Mouse (Mus musculus): ENCODE results near the gene Gab1.

Gene Gab1

DNA sequence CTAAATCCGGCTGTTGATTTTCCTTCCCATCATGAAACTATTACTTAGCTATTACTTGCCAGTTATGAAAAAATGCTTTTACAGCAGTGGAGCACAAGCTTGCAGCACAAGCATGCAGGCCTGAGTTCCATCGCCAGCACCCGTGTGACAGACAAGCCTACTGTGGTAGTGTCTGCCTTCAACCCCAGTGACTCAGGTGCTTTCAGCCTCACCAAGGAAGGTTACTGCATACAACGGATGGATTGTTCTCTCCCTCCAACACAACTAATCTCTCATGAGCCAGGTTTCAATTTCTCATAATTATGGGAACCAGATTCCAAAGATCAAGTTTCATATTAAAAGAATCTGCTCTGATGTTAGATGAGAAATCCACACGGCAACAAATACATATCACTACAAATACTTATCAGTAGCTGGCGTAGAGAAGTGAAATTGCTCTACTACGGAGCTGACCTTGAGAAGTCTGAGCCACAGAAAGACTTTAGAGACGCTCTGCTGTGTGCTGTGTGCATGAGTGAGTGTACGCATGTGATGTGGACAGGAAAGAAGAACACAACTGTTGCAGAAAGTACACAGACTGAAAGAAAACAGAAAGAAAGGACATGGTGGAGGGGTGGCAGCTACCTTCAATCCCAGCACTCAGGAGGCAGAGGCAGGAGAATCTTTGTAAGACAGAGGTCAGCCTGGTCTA lies 36.4 kb downstream of the Gab1 start:
- no peak for DNase-seq (ENCODE audit: low spot score)

DNA sequence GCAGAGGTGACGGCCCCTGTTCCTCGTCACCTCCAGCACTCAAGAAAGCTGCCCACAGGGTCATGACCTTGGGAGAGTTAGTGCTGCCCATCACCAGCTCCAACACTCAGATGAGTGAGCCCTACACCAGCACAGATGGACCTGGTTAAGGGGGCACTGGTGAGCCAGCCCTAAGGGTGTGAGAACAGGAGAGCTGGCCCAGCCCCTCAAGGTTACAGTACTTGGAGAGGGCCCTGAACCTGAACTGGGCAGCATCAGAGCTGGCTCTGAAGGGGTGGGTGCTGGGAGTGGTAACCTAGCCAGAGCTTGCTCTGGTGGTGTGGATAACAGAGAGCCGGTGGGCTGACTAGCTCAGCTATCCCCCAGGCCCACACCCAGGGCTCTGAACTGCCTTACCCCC lies 37.8 kb downstream of the Gab1 start:
- no peak for DNase-seq (ENCODE audit: low spot score)

DNA sequence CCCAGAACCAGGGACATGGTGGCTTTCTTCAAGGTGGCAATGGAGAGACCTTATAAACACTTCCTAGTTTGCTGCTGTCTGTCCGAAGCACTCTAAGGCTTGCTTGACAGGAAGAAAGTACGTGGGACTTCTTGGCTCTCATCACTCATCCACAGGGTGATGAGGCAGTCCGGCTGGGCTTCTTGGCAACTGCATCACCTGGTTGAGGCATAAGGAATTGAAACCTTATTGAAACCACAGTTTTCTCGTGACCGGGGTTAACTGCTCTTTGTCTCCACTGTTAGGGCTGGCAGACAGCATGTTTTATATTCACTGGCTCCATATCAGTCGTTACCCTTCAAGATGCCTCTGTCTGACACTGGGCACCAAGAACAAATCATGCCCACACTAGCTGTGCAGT lies 40.2 kb downstream of the Gab1 start:
- no peak for DNase-seq (ENCODE audit: low spot score)

DNA sequence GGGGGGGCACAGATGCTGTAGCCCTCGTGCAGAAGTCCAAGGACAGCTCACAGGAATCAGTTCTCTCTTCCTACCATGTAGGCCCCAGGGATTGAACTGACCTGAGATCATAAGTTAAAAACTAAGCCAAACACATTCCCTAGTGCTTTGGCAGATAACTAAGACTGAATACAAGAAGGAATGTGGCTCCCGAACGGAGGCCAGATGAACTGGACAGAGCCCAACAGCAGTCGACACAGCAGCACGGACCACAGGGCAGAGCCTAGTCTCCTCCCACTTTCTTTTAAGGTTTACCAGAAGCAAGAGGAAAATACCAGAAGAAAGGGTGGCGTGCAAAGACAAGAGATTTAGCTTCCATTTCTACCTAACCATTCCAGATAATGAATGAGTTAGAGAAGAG lies 42.1 kb downstream of the Gab1 start:
- DNase-seq (ENCODE audit: low spot score): no peak

DNA sequence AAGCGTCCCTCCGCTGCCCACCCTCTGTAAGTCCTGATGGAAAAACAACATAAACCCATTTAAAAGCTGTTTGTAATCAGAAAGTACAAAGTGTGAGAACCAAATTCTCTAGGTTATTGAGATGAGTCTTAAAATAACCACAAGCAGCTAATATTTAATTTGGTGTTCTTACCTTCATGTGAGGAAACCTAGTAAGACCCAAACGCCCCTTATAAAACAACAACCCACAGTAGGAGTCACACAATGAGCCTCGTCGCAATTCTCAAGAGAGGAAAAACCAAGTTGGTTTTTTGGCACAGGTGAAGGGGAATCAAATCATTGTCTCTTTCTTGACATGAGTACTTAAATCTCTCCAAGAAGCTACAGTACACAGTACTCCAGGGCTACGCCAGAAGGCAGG lies 44.9 kb downstream of the Gab1 start:
- no peak for DNase-seq (ENCODE audit: low spot score)

DNA sequence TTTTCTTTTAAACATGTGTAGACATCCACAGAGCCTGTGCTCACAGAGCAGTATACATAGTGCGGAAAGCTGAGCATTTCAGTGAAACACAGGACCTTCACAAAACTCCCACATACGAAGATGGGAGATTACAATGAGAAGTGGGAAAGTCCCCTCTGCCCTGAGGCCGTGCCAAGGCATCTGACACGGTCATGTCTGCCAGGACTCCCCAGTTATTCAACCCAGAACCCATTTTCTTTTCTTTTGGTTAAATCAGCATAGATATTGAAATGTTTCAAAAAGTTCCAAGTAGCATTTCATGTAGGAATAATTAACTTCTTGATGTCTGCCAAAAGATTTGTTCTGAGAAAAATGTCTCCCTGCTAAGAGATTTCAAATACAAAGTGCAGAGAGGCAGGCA lies 45.9 kb downstream of the Gab1 start:
- DNase-seq (ENCODE audit: low spot score): no peak

DNA sequence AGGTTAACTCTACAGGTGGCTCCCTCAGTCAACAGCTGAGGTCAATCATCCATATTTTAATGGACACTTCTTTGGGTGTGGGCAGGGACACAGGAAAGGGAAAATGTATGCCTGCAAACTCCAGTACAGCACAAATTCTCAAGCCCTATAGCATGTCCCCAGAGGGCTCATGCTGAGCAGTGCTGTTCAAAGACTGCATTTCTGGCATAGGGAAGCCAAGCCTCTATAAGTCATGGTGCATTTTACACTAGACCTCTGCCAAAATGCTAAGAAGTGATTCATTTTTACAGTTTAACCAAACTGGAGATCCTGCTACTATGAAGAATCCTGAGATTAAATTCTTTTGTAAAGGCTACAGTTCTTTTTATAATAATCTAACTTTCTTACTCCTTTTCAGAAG lies 47.8 kb downstream of the Gab1 start:
- no peak for DNase-seq (ENCODE audit: low spot score)

DNA sequence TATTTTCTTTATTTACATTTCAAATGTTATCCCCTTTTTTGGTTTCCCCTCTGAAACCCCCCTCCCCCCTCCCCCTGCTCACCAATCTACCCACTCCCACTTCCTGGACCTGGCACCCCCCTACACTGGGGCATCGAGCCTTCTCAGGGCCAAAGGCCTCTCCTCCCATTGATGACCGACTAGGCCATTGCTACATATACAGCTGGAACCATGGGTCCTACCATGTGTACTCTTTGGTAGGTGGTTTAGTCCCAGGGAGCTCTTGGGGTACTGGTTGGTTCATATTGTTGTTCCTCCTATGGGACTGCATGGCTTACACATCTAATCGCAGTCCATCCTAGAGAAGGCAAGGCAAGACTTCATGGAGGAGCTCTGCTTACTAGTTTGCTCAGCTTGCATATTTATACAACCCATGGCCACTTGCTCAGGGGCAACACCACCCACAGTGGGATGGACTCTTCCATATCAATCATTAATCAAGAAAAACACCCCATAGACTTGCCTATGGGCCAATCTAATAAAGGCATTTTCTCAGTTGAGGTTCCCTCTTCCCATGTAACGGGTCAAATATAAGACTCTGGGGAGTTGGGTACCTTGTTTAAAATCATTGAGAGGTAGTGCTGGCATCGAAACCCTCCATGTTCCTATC lies 48.3 kb downstream of the Gab1 start:
- no peak for DNase-seq (ENCODE audit: low spot score)

DNA sequence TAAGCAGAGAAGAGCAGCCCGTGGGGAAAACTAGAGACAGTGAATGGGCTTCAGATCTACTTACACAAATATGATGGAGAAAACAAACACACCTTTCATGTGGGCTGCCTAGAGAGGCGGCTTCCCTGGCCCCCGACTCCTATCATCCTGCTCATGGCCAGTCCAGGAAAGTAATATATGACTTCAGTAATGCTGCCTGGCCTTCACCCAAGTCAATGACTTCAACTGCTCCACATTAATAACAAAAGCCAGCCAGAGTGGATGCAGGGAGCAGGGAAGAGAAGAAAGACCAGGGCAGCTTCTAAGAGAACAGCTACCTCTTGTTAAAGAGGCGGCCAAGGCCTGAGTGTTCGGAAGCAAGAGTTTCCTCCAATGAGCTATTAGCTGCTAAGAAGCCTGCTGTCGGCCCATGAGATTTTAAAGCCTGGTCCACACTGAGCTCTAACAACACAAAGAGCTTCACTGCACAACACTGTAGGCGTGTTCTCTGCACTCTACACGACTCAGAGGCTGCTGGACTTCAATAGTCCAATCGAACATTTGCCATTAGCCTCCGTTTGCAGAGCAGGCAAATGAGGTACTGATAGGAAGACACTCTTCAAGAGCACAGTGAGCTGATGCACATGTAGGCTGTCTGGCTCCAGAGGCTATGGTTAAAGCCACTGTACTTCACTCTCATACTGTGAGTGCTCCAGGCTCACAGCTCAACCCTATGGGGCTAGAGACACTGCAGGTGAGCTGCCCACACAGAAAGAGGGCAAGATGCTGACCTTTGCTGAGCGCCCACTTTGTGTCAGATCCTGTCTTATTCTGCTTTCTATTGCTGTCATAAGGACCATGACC lies 49.4 kb downstream of the Gab1 start:
- no peak for DNase-seq (ENCODE audit: low spot score)

DNA sequence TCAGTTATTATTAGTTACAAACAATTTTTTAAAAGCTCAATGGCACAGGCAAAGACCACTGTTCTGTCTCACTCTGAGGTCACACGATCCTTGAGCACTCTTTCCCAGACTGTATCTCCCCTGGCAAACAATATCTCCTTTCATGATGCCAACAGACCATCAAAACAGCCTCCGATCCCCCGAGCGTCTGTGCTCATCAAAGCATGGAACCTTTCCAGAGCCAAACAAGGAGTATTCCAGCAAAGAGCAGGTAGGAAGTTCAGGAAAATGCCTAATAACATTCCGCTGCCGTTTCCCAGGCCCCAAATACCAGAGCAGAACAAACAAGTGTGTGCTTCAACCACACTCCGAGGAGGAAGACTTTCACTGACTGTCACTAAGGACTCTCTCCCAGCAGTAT lies 50.2 kb downstream of the Gab1 start:
- no peak for DNase-seq (ENCODE audit: low spot score)

DNA sequence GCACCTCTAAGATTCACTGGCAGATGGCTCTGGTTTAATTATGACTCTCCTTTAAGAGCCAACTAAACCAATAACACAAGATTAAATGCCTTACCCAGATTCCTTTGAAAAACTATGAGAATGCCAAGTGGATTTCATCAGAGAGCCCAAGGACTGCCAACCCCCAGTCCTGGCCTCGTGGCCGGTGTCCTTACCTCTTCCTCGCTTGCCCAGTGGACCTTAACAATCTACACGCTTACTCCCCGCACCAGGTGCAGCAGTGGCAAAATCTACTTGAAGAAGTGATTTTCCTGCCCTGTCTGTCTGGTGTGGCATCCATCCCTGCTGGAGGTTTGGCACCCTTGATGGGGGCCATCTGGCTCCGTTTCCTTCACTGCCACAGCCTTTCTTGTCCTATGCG lies 53.3 kb downstream of the Gab1 start:
- no peak for DNase-seq (ENCODE audit: low spot score)

DNA sequence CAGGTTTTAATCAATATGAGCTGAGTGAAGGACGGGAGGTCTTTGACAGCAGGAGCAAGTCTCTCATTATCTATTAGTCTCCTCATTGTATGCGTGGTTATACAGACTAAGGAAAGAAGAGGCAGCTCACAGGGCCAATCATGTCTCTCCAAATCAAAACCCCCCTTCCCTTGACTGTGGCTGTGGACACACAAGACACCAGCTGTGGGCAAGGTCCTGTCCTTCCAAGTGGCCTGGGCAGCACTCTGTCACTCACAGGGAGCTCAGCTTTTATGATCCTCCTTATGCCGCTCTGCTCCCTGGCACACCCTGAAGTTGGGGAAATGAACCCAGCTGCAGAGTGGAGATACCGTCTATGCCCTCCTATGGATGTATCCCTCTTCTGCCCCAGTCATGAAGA lies 55.2 kb downstream of the Gab1 start:
- DNase-seq (ENCODE audit: low spot score): no peak

DNA sequence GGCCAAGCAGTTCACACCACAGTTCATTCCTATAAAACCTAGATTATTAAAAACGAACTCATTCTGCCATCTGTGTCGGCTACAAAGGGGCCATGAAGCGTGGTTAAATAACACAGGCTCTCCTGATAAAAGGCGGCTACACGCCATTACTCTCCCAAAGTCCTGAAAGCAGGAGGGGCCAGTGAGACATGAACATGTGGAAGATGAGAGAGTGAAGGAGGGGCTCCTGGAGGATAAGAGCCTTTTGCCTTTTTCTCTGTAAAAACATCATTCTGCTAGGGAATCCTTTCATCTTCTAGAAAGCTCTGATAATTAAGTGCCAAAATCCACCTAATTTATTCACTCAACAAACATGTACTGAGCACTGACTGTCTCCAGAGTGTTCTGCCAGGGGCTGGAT lies 55.9 kb downstream of the Gab1 start:
- no peak for DNase-seq (ENCODE audit: low spot score)

DNA sequence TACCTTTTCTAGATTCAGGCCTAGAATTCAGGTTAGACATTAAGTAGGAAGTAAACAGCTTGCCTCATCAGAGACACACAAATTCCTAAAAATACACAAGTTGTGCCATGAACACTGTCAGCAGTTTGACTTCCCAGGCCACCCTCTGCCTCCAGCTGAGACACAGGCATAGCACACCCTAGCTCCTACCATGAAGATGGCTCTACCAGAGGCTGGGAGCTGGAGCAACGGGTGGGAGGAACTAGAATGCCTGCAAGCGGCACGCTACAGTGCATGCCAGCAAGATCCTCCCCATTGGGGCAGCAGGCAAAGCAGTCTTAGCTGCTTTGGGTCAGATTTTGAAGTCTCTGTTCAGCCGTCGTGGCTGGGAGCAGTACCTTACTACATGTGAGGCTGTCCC lies 57.1 kb downstream of the Gab1 start:
- DNase-seq (ENCODE audit: low spot score): no peak

DNA sequence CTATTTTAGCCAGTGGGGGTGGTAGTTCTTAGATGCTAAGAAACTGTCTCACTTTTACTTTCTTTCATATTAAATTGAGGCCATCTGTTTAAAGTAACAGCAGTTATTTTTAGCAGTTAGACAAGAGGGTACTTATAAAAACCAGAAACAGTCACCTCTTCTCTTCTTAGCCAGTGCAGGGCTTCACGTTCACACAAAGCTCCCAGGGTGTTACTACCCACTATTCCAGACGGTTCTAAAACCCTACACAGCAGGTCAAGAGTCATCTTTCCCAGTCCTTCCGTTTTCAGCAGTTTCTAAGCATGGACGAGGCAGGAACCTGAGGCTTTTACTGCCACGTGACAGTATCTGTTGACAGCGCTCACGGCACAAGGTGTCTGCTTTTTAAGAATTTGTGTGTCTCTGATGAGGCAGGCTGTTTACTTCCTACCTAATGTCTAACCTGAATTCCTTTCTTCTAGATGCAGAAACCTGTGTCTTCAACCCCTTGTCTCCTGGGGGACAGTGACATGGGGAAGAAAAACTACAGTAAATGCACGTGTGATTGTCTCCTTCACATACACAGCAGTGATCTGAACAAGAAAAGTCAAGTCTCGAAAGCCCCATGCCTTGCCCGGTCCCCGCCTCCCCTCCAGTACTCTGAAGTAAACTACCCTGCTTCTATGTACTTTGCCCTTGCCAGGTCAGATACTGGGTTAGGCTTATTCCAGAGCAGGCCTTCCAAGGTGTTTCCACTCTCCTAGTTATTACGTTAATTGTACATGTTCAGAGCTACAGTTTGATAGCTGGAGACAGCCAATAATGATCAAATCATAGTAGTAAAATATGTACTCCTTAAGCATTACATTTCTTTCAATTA lies 58.7 kb downstream of the Gab1 start:
- no peak for DNase-seq (ENCODE audit: low spot score)

DNA sequence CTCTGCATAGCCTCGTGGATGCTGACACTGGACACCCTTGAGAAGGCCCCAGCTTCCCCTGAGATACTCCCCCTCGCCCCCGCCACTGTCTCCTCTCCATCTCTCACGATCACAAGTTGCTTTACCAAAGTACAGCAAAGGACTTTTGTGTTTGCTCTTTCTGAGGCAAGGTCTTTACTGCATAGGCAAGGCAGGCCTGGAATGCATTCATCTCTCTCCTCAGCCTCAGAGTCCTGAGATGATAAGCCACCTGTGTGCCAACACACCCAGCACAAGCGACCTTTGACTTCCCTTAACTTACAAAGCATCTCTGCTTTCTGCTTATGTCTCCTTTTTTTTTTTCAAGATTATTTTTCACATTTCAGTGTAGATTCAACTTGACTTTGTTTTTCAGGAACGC lies 61.3 kb downstream of the Gab1 start:
- DNase-seq (ENCODE audit: low spot score): no peak

DNA sequence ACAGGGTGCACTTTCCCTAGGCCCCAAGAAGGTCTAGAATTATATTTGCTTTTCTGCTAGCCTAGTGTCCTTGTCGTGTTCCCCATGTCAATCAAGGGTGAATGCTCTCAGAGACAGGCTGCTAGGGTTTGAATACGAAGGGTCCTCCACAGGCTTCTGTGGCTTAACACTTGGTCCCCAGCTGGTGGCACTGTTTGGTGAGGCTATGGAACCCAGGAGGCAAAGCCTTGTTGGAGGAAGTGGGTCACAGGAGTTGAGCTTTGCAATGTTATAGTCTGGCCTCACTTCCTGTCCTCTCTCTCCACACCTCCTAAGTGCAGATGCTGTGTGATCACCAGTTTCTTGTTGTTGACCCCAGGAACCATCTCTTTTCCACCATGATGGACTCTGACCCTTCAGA lies 63.3 kb downstream of the Gab1 start:
- no peak for DNase-seq (ENCODE audit: low spot score)

DNA sequence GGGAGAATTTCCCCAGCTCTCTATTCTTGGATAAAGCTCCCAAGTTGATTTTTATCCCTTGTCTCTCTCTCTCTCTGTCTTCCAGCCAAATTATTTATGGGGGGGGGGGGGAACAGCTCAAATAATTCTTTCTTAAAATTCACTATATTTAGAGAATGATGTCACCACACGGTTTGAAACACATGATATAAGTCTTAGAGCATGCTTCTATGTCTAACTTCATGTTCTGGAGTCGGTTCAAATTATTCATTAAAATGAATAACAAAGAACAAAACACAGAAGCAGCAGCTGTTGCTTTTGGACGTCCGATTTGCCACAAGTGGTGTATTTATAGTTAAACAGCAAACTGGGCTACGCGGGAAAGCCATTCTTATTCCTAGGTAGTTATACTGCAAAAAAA lies 65.1 kb downstream of the Gab1 start:
- no peak for DNase-seq (ENCODE audit: low spot score)

DNA sequence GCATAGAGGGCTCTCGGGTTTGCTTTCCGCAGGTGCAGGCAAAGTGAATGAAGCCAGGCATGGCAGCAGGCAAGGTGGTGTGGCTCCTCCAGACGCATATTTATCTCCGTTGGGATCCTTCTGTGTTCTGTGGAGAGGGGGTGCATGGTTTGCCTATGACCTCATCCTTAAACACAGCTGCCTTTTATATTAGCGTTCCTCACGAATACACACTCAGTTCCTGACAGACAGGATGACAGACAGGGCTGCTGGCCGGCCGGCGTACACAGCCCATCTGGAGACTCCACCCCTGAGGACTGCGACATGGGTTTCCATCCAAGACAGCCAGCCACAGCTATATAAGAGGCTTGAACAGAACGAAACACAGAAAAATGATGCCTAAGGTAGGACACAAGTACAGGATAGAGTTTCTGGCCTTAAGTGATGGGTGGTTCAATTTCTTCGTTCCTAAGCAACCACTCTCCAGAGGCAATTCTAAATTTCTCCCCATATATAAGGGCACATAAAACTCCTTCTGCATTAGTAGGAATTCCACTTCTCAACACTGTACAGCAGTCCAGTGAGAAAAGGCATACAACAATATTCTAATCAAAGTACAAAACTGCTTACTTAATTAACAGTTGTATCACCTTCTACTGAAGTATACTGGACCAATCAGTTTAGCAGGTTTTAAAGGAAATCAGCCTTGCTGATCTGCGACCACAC lies 66.1 kb downstream of the Gab1 start:
- DNase-seq (ENCODE audit: low spot score): no peak

DNA sequence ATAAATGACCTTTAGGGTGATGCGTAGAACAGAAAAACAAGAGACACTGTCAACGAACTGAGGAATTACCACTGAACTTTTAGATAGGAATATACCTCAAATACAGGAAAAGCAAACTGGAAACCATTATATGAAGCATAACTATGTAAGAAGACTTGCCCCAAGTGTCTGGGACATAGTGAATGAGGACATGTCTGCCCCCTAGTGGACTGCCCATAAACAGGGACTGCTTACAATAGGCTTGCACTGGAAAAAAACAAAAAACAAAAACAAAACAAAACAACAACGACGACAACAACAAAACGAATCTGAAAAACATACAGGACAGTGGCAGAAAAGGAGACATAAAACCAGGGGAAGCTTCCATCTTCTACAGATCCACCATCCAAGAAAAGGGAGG lies 66.9 kb downstream of the Gab1 start:
- no peak for DNase-seq (ENCODE audit: low spot score)

DNA sequence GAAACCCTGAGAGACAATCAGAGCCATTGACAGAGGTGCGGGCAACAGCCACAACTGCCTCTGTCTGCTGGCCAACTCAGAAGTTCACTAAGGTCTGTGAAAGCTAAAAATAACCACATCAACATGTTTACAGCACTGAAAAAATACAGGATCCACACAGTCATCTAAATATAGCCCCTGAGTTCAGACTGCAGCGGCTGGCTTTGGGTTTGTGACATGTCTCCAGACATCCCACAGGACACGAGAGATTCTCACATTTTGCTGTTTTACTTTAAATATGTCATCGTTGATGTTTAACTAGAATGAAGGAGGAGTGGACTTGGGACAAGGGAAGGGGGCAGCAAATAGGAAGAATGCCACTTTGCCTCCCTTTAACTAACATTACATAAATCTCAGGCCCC lies 68.7 kb downstream of the Gab1 start:
- no peak for DNase-seq (ENCODE audit: low spot score)

DNA sequence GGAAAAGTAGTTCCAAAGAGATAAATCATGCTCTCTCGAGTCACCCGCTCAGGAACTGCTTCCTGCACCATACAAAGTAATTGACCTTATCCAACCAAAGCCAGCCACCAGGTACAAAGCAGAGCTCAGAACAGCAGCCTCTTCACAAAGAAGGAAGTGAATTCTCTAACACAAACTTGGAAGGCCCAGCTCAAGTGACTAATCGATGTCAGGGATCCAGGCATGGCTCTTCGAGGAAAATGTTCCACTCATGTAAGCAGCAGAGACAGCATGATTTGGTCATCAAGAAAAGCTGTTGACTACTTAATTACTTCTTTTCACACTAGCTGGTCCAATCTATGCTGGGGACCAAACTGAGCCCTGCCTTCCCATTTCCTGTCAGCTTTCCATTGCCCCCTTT lies 69.4 kb downstream of the Gab1 start:
- no peak for DNase-seq (ENCODE audit: low spot score)
